Mouse (Mus musculus) layer of hippocampus, adult 18-20 months (tissue): ENCODE measurements around the gene Dnm3. TPM values are rescaled to one million over a fixed set of nuclear protein-coding genes. Genes with fewer than 3 reads are reported as not detected.
A peak's percentile ranks its signal among the peaks of the same experiment; 100 is the strongest.

ENCODE experiments used
- DNase-seq, 2 experiments: peaks; one replicate each; pipeline ENCODE4 v3.0.0; 2022; ENCODE audit warnings: low spot score in 2 of 2
- total RNA-seq, 2 experiments: library from RNA; stranded (reverse); gene quantifications; 2 replicates each; pipeline ENCODE4 v1.2.3; 2021

Dnm3 gene
- total RNA-seq, 2 experiments from 2014 or later = 80.5 to 80.9 TPM

GRCm38 (mm10) chr1:162172806-162173205, 305.0 kb downstream of the Dnm3 start:
- DNase-seq = no peak

GRCm38 (mm10) chr1:162163687-162164484, 313.9 kb downstream of the Dnm3 start:
- DNase-seq = no peak

GRCm38 (mm10) chr1:162162677-162163076, 315.2 kb downstream of the Dnm3 start:
- DNase-seq = no peak

GRCm38 (mm10) chr1:162162249-162162648, 315.6 kb downstream of the Dnm3 start:
- no peak for DNase-seq

- DNase-seq = no peak
Measured at GRCm38 (mm10) chr1:162160718-162161117, 317.1 kb downstream of the Dnm3 start.

- DNase-seq = no peak
Measured at GRCm38 (mm10) chr1:162158486-162158885, 319.3 kb downstream of the Dnm3 start.

GRCm38 (mm10) chr1:162157659-162158058, 320.2 kb downstream of the Dnm3 start:
- DNase-seq = no peak

GRCm38 (mm10) chr1:162156873-162157272, 321.0 kb downstream of the Dnm3 start:
- no peak for DNase-seq

- no peak for DNase-seq
Measured at GRCm38 (mm10) chr1:162155546-162155945, 322.3 kb downstream of the Dnm3 start.

GRCm38 (mm10) chr1:162153118-162153517, 324.7 kb downstream of the Dnm3 start:
- no peak for DNase-seq

GRCm38 (mm10) chr1:162149730-162150129, 328.1 kb downstream of the Dnm3 start:
- no peak for DNase-seq

GRCm38 (mm10) chr1:162147554-162147953, 330.3 kb downstream of the Dnm3 start:
- DNase-seq = no peak

GRCm38 (mm10) chr1:162145748-162146147, 332.1 kb downstream of the Dnm3 start:
- DNase-seq = no peak

- DNase-seq = no peak
Measured at GRCm38 (mm10) chr1:162144992-162145391, 332.8 kb downstream of the Dnm3 start.

GRCm38 (mm10) chr1:162143974-162144912, 333.6 kb downstream of the Dnm3 start:
- no peak for DNase-seq

GRCm38 (mm10) chr1:162142285-162142684, 335.5 kb downstream of the Dnm3 start:
- DNase-seq = peak; percentile 29 to 79

- DNase-seq = no peak
Measured at GRCm38 (mm10) chr1:162136328-162136727, 341.5 kb downstream of the Dnm3 start.

GRCm38 (mm10) chr1:162135451-162136213, 342.2 kb downstream of the Dnm3 start:
- DNase-seq = no peak

GRCm38 (mm10) chr1:162134651-162135066, 343.2 kb downstream of the Dnm3 start:
- peak in 1 of 2 experiments; percentile 37 for DNase-seq

GRCm38 (mm10) chr1:162132908-162133641, 344.8 kb downstream of the Dnm3 start:
- DNase-seq = no peak
